Mouse (Mus musculus) cortical plate, adult 2 months (tissue): ENCODE measurements around the gene Sept1.

Experiments
- CTCF ChIP-seq: fragments of 200-500 bp; IDR thresholded peaks from 2 replicates; pipeline ENCODE4 v1.5.1; 2011; ENCODE audit warnings: mild to moderate bottlenecking, control low read depth, low read length; ENCODE audit not compliant: insufficient read depth; ENCODE audit errors: extremely low read depth
- POLR2A ChIP-seq: fragments of 200-500 bp; IDR thresholded peaks from 2 replicates; pipeline ENCODE4 v1.6.1; 2011; ENCODE audit warnings: mild to moderate bottlenecking, low read length, control low read depth; ENCODE audit not compliant: insufficient read depth; ENCODE audit errors: extremely low read depth

DNA sequence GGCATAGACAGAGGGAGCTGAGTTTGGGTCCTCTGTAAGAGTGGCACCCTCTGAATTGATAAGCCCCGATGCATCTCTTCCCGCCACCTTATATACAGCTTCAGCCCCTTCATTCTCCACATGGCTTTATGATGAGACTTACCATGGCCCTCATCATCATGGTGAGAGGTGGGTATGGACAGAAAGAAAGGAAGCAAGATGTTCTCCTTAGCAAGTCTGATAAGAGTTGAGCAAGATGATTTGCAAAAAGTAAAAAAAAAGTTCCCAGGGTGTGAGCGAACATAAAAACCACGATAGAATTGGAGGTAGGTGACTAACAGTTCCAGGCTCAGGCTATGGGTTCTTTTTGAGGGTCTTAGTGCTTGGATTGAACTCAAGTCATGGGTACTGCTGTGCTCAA, 14.3 kb downstream of the Sept1 start:
- TF ChIP-seq POLR2A (no peak), CTCF (no peak)
